Mouse (Mus musculus): ENCODE measurements around the gene Lztr1. TPM values are rescaled to one million over a fixed set of nuclear protein-coding genes. Genes with fewer than 3 reads are reported as not detected.

Lztr1 gene
- polyA plus RNA-seq, 1 experiment from 2014 or later = 18.7 TPM

DNA sequence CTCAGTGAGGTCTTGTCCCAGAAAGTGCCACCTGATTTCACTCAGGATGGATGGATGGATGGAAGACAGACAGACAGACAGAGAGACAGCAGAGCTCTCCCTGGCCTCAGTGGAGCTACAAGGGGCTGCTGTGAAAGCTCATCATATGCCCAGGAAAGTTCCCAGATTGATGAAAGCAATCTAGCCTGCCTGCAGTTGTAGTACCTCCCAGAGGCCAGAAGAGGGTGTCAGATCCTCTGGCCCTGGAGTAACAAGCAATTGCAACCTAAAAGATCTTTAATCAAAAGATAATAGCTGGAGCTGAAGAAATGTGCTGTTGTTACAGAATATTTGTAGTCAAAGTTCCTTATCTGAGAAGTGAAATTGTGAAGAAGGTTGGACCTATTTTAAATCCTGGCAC lies 34.4 kb upstream of the Lztr1 start:
- H3K9me3 ChIP-seq (ENCODE audit: low read length) = no peaks in the 10 kb centered on the region
- peaks cover 36% of the 10 kb centered on the region for H3K36me3 ChIP-seq (replicated peaks; ENCODE audit: insufficient read depth, low read length)
- 0 out of 2 replicates have a peak, but pooled peaks cover 4% of the 10 kb centered on the region for H3K4me1 ChIP-seq (ENCODE audit: insufficient read depth)
- no peak overlapping the region for H3K9ac ChIP-seq (replicated peaks)
- no peak overlapping the region for H3K27ac ChIP-seq (ENCODE audit: low read depth)
- H3K27me3 ChIP-seq (ENCODE audit: insufficient read depth, low read length) = no peaks in the 10 kb centered on the region
- H3K4me3 ChIP-seq (ENCODE audit: low read depth, low read length) = no peak overlapping the region
- TF ChIP-seq CTCF (IDR thresholded peaks at IDR 0.05; ENCODE audit: low read depth) (peak; percentile 79), EP300 (IDR thresholded peaks at IDR 0.05; ENCODE audit: low read depth) (no peak)
- no peak overlapping the region for H3K4me2 ChIP-seq (ENCODE audit: low read depth, low read length)
- DNase-seq = no peak
- ATAC-seq = no peak

DNA sequence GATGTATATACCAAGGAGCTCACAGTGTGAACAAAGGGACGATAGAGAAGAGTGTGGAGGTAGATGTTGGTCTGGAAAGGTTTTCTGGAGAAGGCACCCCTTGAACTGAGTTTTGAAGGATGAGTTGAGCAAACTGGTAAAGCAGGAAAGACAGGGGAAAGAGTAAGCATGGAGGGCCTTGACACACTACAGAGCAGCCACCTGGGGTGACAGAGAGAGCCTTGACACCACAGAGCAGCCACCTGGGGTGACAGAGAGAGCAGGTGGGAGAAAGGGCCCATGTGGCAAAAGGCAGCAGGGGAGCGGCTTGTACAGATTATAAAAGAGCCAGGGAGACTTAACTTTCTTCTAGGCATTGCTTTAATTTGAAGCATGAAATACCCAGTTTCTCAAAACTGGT lies 33.7 kb upstream of the Lztr1 start:
- DNase-seq = no peak
- peaks cover 31% of the 10 kb centered on the region for H3K36me3 ChIP-seq (replicated peaks; ENCODE audit: insufficient read depth, low read length)
- H3K4me2 ChIP-seq (ENCODE audit: low read depth, low read length) = no peak overlapping the region
- H3K4me1 ChIP-seq (ENCODE audit: insufficient read depth) = 0 out of 2 replicates have a peak, but pooled peaks cover 4% of the 10 kb centered on the region
- no peak overlapping the region for H3K4me3 ChIP-seq (ENCODE audit: low read depth, low read length)
- ATAC-seq = no peak
- no peak overlapping the region for H3K27ac ChIP-seq (ENCODE audit: low read depth)
- H3K27me3 ChIP-seq (ENCODE audit: insufficient read depth, low read length) = no peaks in the 10 kb centered on the region
- H3K9ac ChIP-seq (replicated peaks) = no peak overlapping the region
- TF ChIP-seq EP300 (IDR thresholded peaks at IDR 0.05; ENCODE audit: low read depth) = no peak
- TF ChIP-seq CTCF (IDR thresholded peaks at IDR 0.05; ENCODE audit: low read depth) = no peak
- 74% methylated on average over 2 of the region's 2 CpGs for WGBS (ENCODE audit: insufficient replicate concordance)
- H3K9me3 ChIP-seq (ENCODE audit: low read length) = no peaks in the 10 kb centered on the region

DNA sequence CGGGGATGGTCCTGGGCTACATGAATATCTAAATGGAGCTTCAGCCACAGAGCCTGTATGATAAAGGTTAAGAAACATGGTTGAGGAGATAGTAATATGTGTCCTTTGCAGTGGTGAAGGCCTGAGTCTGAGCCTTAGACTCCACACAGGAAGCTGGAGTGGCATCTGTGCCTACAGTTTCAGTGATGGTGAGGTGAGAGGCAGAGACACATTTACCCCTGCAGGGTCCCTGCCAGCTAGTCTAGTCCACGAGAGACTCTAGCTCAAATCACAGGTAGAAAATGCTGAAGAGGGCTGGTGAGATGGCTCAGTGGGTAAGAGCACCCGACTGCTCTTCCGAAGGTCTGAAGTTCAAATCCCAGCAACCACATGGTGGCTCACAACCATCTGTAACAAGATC lies 33.2 kb upstream of the Lztr1 start:
- Histone ChIP-seq H3K27ac (ENCODE audit: low read depth) (no peak overlapping the region), H3K4me2 (ENCODE audit: low read depth, low read length) (no peak overlapping the region), H3K9ac (replicated peaks) (no peak overlapping the region), H3K4me1 (ENCODE audit: insufficient read depth) (0 out of 2 replicates have a peak, but pooled peaks cover 4% of the 10 kb centered on the region), H3K4me3 (ENCODE audit: low read depth, low read length) (no peak overlapping the region), H3K27me3 (ENCODE audit: insufficient read depth, low read length) (no peaks in the 10 kb centered on the region), H3K9me3 (ENCODE audit: low read length) (no peaks in the 10 kb centered on the region), H3K36me3 (replicated peaks; ENCODE audit: insufficient read depth, low read length) (peaks cover 29% of the 10 kb centered on the region)
- DNase-seq = no peak
- 87% methylated on average over 4 of the region's 4 CpGs for WGBS (ENCODE audit: insufficient replicate concordance)
- no peak for ATAC-seq
- TF ChIP-seq EP300 (IDR thresholded peaks at IDR 0.05; ENCODE audit: low read depth) = no peak
- TF ChIP-seq CTCF (IDR thresholded peaks at IDR 0.05; ENCODE audit: low read depth) = no peak

DNA sequence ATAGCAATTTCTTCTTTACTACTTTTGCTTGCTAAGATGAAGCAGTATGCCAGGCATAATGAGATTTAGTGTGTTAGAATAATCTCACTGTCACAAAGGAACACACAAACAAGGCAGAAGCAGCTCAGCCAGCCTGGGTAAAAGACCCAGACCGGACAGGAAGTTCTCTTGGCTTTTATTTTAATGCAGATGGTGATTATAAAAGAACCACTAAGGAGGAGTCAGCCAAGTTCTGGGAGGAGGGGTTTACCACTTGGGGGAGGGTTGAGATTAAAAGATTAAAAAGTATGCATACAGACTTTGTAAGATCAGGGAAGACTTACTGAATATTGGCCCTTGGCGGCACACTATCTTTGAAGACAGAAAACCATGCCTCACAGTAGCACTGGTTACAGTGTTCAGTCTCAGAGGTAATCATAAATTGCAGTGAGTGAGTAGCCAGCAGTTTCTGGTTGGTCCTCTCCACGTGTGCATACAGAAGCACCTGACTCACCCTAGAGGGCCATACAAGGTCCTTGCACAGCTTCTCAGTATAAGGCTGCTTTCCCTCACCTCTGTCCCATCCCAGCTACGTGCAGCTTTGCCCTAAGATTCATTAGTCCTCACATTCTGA lies 30.1 kb upstream of the Lztr1 start:
- H3K9ac ChIP-seq (replicated peaks) = no peak overlapping the region
- no peak overlapping the region for H3K4me2 ChIP-seq (ENCODE audit: low read depth, low read length)
- peaks cover 7% of the 10 kb centered on the region; the same call in 1 of the 2 replicates for H3K4me1 ChIP-seq (ENCODE audit: insufficient read depth)
- H3K4me3 ChIP-seq (ENCODE audit: low read depth, low read length) = no peak overlapping the region
- H3K27ac ChIP-seq (ENCODE audit: low read depth) = no peak overlapping the region
- no peaks in the 10 kb centered on the region for H3K27me3 ChIP-seq (ENCODE audit: insufficient read depth, low read length)
- 57% methylated on average over 4 of the region's 4 CpGs for WGBS (ENCODE audit: insufficient replicate concordance)
- no peak for ATAC-seq
- peaks cover 26% of the 10 kb centered on the region for H3K36me3 ChIP-seq (replicated peaks; ENCODE audit: insufficient read depth, low read length)
- TF ChIP-seq EP300 (IDR thresholded peaks at IDR 0.05; ENCODE audit: low read depth) = no peak
- no peak for TF ChIP-seq CTCF (IDR thresholded peaks at IDR 0.05; ENCODE audit: low read depth)
- H3K9me3 ChIP-seq (ENCODE audit: low read length) = no peaks in the 10 kb centered on the region
- no peak for DNase-seq

DNA sequence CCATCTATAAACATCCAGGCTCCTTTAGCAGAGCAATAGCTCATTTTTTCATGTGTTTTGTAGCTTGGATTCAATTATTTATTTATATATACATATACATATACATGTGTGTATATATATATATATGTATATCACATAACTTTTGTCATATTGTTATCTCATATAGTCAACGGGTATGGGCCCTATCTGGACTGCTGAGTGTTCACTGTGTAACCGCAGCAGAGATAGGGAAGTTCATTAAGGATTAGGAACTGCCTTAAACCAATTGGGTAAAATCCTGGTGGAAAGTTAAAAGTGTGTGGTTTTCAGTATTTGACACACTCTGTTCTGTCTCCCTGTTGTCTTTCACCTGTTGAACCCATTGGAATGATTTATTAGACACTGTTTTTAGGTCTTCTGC lies 27.0 kb upstream of the Lztr1 start:
- Histone ChIP-seq H3K27me3 (ENCODE audit: insufficient read depth, low read length) (no peaks in the 10 kb centered on the region), H3K4me1 (ENCODE audit: insufficient read depth) (peaks cover 10% of the 10 kb centered on the region; the same call in 1 of the 2 replicates), H3K27ac (ENCODE audit: low read depth) (no peak overlapping the region), H3K9ac (replicated peaks) (no peak overlapping the region), H3K36me3 (replicated peaks; ENCODE audit: insufficient read depth, low read length) (peaks cover 34% of the 10 kb centered on the region), H3K4me2 (ENCODE audit: low read depth, low read length) (no peak overlapping the region), H3K4me3 (ENCODE audit: low read depth, low read length) (no peak overlapping the region), H3K9me3 (ENCODE audit: low read length) (no peaks in the 10 kb centered on the region)
- no peak for DNase-seq
- no peak for TF ChIP-seq EP300 (IDR thresholded peaks at IDR 0.05; ENCODE audit: low read depth)
- TF ChIP-seq CTCF (IDR thresholded peaks at IDR 0.05; ENCODE audit: low read depth) = no peak
- ATAC-seq = no peak
- 43% methylated on average over 2 of the region's 2 CpGs for WGBS (ENCODE audit: insufficient replicate concordance)

DNA sequence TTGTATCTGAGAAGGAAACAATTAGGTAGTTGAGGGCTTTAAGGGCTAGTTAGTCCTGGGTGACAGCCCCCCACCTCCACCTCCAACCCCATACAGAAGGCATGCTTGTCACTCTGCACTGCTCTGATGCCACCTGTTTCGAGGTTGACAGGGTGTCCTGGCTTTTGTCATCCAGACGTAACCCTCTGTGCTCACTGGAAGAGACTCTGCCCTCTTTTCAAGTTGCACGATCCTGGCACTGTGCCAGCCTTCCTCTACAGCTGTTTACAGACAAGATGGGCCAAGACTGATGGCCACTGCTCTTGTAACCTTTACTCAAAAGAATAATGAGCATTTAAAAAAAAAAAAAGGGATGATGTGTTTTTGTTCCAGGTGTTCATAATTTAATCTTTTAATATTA lies 22.0 kb upstream of the Lztr1 start:
- H3K4me2 ChIP-seq (ENCODE audit: low read depth, low read length) = no peak overlapping the region
- H3K27me3 ChIP-seq (ENCODE audit: insufficient read depth, low read length) = 0 out of 2 replicates have a peak, but pooled peaks cover 4% of the 10 kb centered on the region
- H3K9me3 ChIP-seq (ENCODE audit: low read length) = no peaks in the 10 kb centered on the region
- peaks cover 17% of the 10 kb centered on the region for H3K4me1 ChIP-seq (ENCODE audit: insufficient read depth)
- H3K36me3 ChIP-seq (replicated peaks; ENCODE audit: insufficient read depth, low read length) = peaks cover 35% of the 10 kb centered on the region
- 38% methylated on average over 3 of the region's 3 CpGs for WGBS (ENCODE audit: insufficient replicate concordance)
- H3K4me3 ChIP-seq (ENCODE audit: low read depth, low read length) = no peak overlapping the region
- DNase-seq (peak; percentile 85), ATAC-seq (peak; percentile 74)
- H3K9ac ChIP-seq (replicated peaks) = no peak overlapping the region
- no peak overlapping the region for H3K27ac ChIP-seq (ENCODE audit: low read depth)
- TF ChIP-seq CTCF (IDR thresholded peaks at IDR 0.05; ENCODE audit: low read depth) (no peak), EP300 (IDR thresholded peaks at IDR 0.05; ENCODE audit: low read depth) (no peak)
